Mouse (Mus musculus) heart, embryonic 11.5 days (tissue): ENCODE results near the gene Ankrd24. TPM values are rescaled to one million over a fixed set of nuclear protein-coding genes. Genes with fewer than 3 reads are reported as not detected.

Experiments used
- ATAC-seq: fragments of 200-750 bp; cut with Nextera tagmentation; replicated peaks from 2 replicates; pipeline ENCODE4 v1.8.0; 2017; ENCODE audit warnings: moderate library complexity; ENCODE audit not compliant: insufficient number of reproducible peaks, low FRiP score, low TSS enrichment
- H3K27ac ChIP-seq: fragments of 300-500 bp; sonication (generic); 2 replicates; pipeline ENCODE4 v1.5.1; 2014; ENCODE audit warnings: mild to moderate bottlenecking, low read depth, low read length
- H3K27me3 ChIP-seq: fragments of 300-500 bp; sonication (generic); 2 replicates; pipeline ENCODE4 v1.6.1; 2014; ENCODE audit warnings: mild to moderate bottlenecking, low read length, mixed read lengths; ENCODE audit not compliant: control insufficient read depth, insufficient read depth
- H3K36me3 ChIP-seq: fragments of 300-500 bp; sonication (generic); 2 replicates; pipeline ENCODE4 v1.6.1; 2014; ENCODE audit warnings: mild to moderate bottlenecking, low read length, moderate library complexity, mixed read lengths; ENCODE audit not compliant: control insufficient read depth, insufficient read depth
- H3K4me1 ChIP-seq: fragments of 300-500 bp; sonication (generic); 2 replicates; pipeline ENCODE4 v1.6.1; 2014; ENCODE audit warnings: low read length; ENCODE audit not compliant: control insufficient read depth, insufficient read depth
- H3K4me2 ChIP-seq: fragments of 300-500 bp; sonication (generic); 2 replicates; pipeline ENCODE4 v1.6.1; 2014; ENCODE audit warnings: mild to moderate bottlenecking, moderate library complexity
- H3K4me3 ChIP-seq: fragments of 300-500 bp; sonication (generic); 2 replicates; pipeline ENCODE4 v1.5.1; 2014; ENCODE audit warnings: low read depth, low read length
- H3K9ac ChIP-seq: fragments of 300-500 bp; sonication (generic); 2 replicates; pipeline ENCODE4 v1.6.1; 2014; ENCODE audit warnings: mild to moderate bottlenecking, low read depth, low read length, moderate library complexity
- H3K9me3 ChIP-seq: fragments of 300-500 bp; sonication (generic); replicated peaks from 2 replicates; pipeline ENCODE4 v1.6.1; 2016; ENCODE audit warnings: low read length; ENCODE audit not compliant: control insufficient read depth
- WGBS: fragments of 180-500 bp; shearing (Covaris S2); extraction: QIAGEN DNeasy Blood & Tissue Kit; methylation state at CpG from one replicate; pipeline ENCODE4 v1.1.7; 2014; ENCODE audit not compliant: insufficient replicate concordance; 5-methylcytosine and 5-hydroxymethylcytosine counted together
- polyA plus RNA-seq: library from polyadenylated mRNA; unstranded; fragments of >200 nt; fragmentation: Nextera tagmentation; extraction: Ambion mirVana; gene quantifications from 2 replicates; pipeline ENCODE4 v1.2.1, GENCODE M21; 2014

Gene Ankrd24
- polyA plus RNA-seq, 1 experiment from 2014 or later = 7.2 TPM

DNA sequence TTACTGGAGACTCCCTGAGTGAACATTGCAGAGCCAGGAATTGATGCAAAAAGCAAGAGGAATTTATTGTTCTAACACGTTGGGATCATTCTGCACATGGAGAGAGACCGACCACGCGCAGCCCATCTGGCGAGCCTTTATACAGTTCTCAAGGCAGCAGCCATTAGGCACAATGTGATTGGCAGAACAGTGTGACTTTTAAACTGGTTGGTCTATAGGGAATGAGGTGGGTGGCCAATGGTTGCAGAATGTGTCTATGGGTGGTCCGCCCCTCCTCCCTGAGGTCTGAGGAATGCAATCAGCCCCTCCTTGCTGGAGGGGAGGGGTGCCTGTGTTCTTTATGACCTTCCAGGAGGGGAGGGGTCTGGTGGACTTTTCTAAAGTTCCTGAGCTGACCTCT, 12.9 kb upstream of the Ankrd24 start:
- Histone ChIP-seq H3K9me3 (no peaks in the 10 kb centered on the region; the same call in 1 of the 2 replicates), H3K4me1 (no peaks in the 10 kb centered on the region), H3K36me3 (no peaks in the 10 kb centered on the region), H3K4me2 (no peak overlapping the region), H3K27me3 (no peaks in the 10 kb centered on the region), H3K4me3 (no peak overlapping the region), H3K27ac (no peak overlapping the region), H3K9ac (no peak overlapping the region)
- 81% methylated on average over 6 of the region's 6 CpGs for WGBS
- no peak for ATAC-seq

DNA sequence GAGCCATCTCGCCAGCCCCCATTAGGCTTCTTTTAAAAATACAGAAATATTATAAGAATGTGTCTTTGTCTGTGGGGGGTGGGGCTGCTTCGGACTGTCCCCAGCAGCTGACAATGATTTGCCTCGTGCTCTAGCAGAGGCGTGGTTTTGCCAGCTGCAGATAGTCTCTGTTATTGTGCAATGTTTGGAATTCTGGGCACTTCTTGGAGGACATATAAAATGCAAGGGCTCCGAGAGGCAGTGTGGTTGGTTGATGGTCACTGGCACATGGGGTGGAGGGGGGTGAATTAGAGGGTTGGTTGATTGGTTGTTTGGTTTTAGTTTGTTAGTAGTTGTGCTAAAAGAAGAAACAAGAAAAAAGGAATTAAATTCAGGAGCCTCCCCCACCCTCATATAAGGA, 8.4 kb upstream of the Ankrd24 start:
- Histone ChIP-seq H3K4me3 (no peak overlapping the region), H3K9me3 (no peaks in the 10 kb centered on the region), H3K27ac (no peak overlapping the region), H3K9ac (no peak overlapping the region), H3K36me3 (0 out of 2 replicates have a peak, but pooled peaks cover 9% of the 10 kb centered on the region), H3K4me2 (no peak overlapping the region), H3K27me3 (no peaks in the 10 kb centered on the region), H3K4me1 (no peaks in the 10 kb centered on the region)
- no peak for ATAC-seq
- WGBS = 77% methylated on average over 5 of the region's 5 CpGs

DNA sequence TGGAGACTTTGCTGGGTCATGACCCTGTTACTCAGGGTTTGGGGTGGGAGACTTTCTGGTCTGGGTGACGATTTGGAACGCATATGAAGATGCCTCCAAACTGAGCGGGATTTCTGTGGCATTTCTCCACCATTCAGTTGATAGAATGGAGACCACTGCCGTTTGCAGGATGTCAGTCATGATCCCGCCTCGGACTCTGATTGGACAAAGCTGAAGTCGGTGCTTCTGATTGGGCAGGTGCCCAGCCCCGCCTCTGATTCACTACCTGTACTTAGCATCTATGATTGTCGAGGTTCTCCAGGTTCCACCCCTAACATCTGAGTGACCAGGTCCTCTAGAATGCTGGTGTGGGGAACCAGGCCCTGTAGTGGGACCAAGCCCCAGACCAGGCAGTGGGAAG, 7.6 kb upstream of the Ankrd24 start:
- H3K4me1 ChIP-seq = no peaks in the 10 kb centered on the region
- H3K27me3 ChIP-seq = no peaks in the 10 kb centered on the region
- 40% methylated on average over 9 of the region's 9 CpGs for WGBS
- H3K9ac ChIP-seq = no peak overlapping the region
- H3K9me3 ChIP-seq = no peaks in the 10 kb centered on the region
- no peak overlapping the region for H3K4me2 ChIP-seq
- no peak overlapping the region for H3K27ac ChIP-seq
- no peak overlapping the region for H3K4me3 ChIP-seq
- no peak for ATAC-seq
- 0 out of 2 replicates have a peak, but pooled peaks cover 9% of the 10 kb centered on the region for H3K36me3 ChIP-seq

GRCm38 (mm10) chr10:81623441-81623840, 4.9 kb upstream of the Ankrd24 start:
- Histone ChIP-seq H3K27ac (no peak overlapping the region), H3K4me2 (no peak overlapping the region), H3K9ac (no peak overlapping the region), H3K27me3 (no peaks in the 10 kb centered on the region), H3K9me3 (no peaks in the 10 kb centered on the region), H3K36me3 (0 out of 2 replicates have a peak, but pooled peaks cover 9% of the 10 kb centered on the region), H3K4me3 (no peak overlapping the region), H3K4me1 (peaks cover 8% of the 10 kb centered on the region)
- 56% methylated on average over 8 of the region's 8 CpGs for WGBS
- ATAC-seq = no peak

- Histone ChIP-seq H3K27ac (peak overlapping the region; percentile 91), H3K4me2 (peak overlapping the region; percentile 93), H3K36me3 (0 out of 2 replicates have a peak, but pooled peaks cover 9% of the 10 kb centered on the region), H3K9me3 (no peaks in the 10 kb centered on the region), H3K9ac (peak overlapping the region; percentile 86), H3K27me3 (no peaks in the 10 kb centered on the region), H3K4me1 (peaks cover 8% of the 10 kb centered on the region), H3K4me3 (peak overlapping the region; percentile 74)
- ATAC-seq = no peak; the same call in 1 of the 2 replicates
- 87% methylated on average over 22 of the region's 22 CpGs for WGBS
These were observed 2.0 kb upstream of the Ankrd24 start for GRCm38 (mm10) chr10:81626101-81626993.

DNA sequence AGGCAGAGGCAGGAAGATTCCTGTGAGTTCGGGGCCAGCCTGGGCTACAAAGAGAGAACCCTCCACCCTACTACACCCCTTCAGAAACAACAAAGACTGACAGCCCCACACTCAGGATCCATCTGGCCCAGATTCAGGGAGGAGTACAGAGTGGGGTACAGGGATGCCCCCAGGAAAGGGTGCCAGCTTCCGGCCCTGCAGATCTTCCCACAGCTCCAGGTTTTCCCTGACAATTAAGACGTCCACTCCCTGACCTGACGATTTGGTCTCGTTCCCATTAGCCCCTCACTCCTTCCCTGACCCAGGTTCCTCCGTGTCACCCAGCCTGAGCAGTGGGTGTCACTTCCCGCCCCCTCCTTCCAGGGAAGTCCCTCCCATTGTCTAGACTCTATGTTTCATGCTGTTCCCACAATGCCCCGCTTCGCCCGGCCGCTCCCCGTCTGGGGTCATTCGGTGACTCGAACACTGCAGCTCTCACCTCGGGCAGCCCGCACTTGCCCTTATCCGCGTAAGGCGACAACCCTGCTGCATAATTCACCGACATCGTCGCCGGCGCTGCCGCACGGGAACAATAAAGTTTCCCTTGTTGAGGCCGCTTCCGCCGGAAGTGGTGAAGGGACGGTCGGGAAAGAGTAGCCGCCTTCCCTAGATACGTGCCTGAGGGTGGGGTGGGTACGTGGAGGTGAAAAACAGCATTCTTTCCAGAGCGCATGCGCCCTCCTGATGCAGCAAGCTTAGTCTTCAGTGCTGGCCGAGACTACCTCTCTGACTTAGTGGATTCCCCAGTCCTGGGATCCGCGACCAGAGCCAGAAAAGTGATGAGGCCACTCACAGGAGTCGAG, 1.1 kb upstream of the Ankrd24 start, which contains the start of gene Sirt6:
Sirt6 (minus strand) TSS at position 804 of the 842 bp plus-strand sequence.
- no peaks in the 10 kb centered on the region for H3K9me3 ChIP-seq
- H3K27ac ChIP-seq = peak within 1 kb of the TSS; percentile 91
- peak within 1 kb of the TSS; percentile 86 for H3K9ac ChIP-seq
- H3K4me1 ChIP-seq = peaks cover 8% of the 10 kb centered on the region
- H3K27me3 ChIP-seq = no peaks in the 10 kb centered on the region
- ATAC-seq = peak; percentile 83
- peak within 1 kb of the TSS; percentile 93 for H3K4me2 ChIP-seq
- H3K36me3 ChIP-seq = 0 out of 2 replicates have a peak, but pooled peaks cover 9% of the 10 kb centered on the region
- H3K4me3 ChIP-seq = peak within 1 kb of the TSS; percentile 74
- WGBS = 5% methylated on average over 40 of the region's 40 CpGs

- Histone ChIP-seq H3K27me3 (no peaks in the 10 kb centered on the region), H3K4me3 (peak overlapping the region; percentile 74), H3K4me2 (peak overlapping the region; percentile 93), H3K9ac (peak overlapping the region; percentile 86), H3K9me3 (no peaks in the 10 kb centered on the region), H3K4me1 (peaks cover 8% of the 10 kb centered on the region), H3K36me3 (0 out of 2 replicates have a peak, but pooled peaks cover 6% of the 10 kb centered on the region), H3K27ac (peak overlapping the region; percentile 91)
- 0 out of 2 replicates have a peak, but pooled peaks have one; percentile 11 for ATAC-seq
- 52% methylated on average over 7 of the region's 7 CpGs for WGBS
These were observed 512 bp upstream of the Ankrd24 start for GRCm38 (mm10) chr10:81627836-81628220.
